Mouse (Mus musculus): ENCODE data around the gene Tlr8. TPM values are rescaled to one million over a fixed set of nuclear protein-coding genes. Genes with fewer than 3 reads are reported as not detected.

Gene Tlr8
- polyA plus RNA-seq (2012; rRNA removed) = 0.04 TPM in 1 of 2 replicates, not detected in the other

DNA sequence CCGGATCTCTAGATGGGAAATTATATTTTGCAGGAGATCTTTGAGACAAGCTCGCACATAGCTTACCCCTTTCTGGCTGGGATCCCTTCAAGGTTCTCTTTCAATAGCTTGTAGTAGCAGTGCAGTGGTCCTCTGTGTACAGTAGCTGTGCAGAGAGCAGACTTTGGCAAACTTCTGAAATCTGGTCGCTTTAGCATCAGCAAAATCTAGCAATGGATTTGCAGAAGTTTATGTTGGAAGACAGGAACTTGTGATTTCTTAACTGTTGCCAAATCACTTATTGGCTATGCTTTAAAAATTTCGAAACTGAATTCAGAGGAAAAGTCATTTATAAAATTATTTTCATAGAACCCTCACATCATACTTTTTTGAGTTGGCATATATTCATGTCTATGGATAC, at the start of gene Tlr8:
Tlr8 (minus strand) TSS at position 244 of the 400 bp plus-strand sequence.

DNA sequence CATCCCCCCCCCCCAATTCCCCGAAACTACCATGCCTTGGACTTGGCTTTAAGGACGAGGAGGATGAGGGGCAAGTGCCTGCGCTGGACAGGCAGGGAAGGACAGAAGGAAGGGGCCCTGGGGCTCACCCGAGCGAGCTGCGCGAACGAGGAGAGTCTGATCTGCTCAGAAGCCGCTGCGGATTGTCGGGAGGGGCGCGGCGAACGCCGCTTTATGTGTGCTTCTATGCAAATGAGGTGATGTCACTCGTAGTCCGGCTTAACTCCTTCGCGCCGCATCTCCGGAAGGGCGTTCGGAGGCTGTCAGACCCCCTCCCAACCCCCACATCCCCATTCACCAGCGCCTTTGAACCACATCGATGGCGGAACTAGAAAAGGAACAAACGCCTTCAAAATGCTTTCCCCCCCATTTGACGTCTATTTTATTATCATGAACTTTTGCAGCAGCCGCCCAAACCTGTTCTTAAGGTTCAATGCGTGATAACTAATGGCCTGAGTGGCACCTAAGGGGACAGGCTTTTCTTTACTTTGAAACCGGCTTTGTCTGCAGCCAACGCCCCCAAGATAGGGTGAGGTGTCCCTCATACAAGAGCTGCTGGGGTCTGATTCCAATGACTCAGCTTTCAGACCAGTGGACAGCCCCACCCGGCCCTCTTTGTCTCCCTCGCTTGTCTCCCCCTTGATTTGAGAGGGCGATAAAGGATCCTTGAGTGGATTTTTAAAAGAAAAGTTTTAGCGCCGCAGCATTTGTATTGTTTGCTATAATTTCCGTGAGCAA, 55.0 kb downstream of the Tlr8 start, which contains the start of gene Tmsb4x:
Tmsb4x (minus strand) TSS at position 338 of the 777 bp plus-strand sequence.

Other genes with a start within 250 kb of the Tlr8 start
- 33.7 and 39.6 TPM in 2 replicates for gene Tmsb4x, start 55.0 kb downstream of the Tlr8 start, polyA plus RNA-seq (2012; rRNA removed)
- gene Tlr7, start 66.2 kb upstream of the Tlr8 start, polyA plus RNA-seq (2012; rRNA removed) = not detected in 2 replicates
- gene Prps2, start 118.4 kb upstream of the Tlr8 start, polyA plus RNA-seq (2012; rRNA removed) = 8.9 and 11.0 TPM in 2 replicates

Measured in stomach, adult 2 months (tissue).